Mouse (Mus musculus): ENCODE results near the gene Otop2.

Otop2 gene

DNA sequence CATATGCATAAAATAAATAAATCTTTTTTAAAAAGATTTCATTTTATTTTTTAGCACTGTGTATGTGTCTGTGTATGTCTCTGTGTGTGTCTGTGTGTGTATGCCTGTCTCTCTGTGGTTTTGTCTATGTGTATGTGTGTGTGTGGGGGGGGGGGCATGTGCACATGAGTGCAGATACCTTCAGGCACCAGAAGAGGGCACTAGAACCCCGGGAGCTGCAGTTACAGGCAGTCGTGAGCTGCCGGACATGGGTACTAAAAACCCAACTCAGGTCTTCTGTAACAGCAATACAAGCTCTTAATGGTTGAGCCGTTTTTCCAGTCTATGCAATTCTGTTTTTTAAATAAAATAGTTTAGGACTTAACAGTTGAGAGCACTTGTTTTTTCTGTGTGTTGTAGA is 6.2 kb upstream of the Otop2 start:
- DNase-seq, result no peak

DNA sequence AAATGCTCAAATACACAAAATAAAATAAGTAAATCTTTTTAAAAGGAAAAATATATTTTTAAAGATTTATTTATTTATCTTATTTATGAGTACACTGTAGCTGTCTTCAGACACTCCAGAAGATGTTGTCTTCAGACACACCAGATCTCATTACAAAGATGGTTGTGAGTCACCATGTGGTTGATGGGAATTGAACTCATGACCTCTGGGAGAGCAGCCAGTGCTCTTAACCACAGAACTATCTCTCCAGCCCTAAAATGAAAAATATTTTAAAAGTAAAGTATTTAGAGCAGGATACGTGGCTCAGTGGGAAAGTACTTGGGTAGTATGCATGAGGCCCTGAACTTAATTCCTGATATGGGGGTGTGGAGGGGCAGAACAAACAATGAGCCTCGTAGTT is 5.6 kb upstream of the Otop2 start:
- no peak for DNase-seq

DNA sequence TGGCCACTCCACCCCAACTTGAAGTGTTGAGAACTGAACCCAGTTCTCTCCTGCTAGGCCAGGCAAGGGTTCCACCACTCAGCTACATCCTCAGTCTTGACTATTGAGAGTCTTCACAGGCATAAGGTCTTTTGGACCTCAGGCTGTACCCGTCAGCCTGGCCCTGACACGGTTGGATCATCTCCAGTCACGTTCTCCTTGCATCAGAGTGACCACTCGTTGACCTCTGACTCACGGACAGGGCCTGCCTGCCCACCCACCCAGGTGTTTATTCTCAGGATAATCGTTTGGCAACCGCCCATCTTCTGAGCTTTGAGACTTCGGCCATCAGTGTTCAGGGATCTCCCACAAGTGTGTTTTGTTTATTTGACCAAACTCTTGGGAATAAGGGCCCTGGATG is 3.8 kb upstream of the Otop2 start:
- no peak for DNase-seq

DNA sequence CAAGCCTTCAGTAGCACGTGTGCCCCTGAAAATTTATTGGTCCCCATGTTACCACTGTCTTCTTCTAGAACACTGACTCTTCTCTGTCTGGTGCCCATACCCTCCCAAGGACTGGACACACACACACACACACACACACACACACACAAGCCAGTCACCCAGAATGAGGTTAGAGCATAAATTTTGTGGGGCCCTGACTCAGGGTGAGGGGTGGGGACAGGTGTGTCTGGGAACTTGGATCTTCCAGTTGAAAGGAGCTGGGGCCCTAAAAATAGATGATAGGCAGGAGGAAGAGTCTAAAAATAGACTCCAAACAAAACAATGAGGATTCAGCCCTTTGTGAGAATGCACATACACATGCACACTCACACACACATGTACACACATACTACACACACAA is 1.8 kb downstream of the Otop2 start:
- no peak for DNase-seq

DNA sequence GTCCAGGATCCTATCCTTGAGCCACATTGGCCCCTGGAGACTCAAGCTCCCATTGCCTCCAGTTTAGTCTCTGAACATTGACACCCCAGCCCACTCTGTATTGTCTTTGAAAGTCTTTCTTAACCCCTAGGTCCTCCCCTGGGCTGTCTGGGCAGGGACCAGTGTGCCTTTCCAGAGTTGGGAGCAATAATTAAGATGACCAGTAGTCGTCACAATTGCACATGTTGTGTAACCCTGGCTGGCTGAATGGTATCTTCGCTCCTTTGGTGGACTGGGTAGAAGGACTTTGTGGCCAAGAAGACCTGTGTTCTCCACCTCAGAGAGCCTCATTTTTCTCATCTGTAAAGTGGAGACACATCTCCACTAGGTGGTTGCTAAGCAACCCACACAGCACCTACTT is 7.3 kb downstream of the Otop2 start:
- DNase-seq, result no peak

DNA sequence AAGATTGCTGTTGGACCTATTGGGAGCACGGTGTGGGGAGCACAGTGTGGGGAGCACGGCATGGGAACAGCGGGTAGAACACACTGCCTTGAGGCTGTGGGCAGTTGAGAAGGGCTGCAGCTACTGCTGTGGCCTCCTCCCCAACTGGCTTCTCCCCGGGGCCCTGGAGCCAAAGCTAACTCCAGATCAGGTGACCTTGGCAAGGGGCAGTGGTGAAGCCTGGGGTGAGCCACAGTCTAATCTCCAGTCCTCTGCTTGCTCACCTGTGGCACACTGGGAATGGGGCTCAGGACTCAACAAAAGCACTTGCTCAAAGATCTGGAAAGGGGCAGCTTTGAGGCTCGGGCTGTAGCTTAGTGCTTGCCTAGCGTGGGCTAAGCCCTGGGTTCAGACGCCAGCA is 10.2 kb downstream of the Otop2 start:
- no peak for DNase-seq

DNA sequence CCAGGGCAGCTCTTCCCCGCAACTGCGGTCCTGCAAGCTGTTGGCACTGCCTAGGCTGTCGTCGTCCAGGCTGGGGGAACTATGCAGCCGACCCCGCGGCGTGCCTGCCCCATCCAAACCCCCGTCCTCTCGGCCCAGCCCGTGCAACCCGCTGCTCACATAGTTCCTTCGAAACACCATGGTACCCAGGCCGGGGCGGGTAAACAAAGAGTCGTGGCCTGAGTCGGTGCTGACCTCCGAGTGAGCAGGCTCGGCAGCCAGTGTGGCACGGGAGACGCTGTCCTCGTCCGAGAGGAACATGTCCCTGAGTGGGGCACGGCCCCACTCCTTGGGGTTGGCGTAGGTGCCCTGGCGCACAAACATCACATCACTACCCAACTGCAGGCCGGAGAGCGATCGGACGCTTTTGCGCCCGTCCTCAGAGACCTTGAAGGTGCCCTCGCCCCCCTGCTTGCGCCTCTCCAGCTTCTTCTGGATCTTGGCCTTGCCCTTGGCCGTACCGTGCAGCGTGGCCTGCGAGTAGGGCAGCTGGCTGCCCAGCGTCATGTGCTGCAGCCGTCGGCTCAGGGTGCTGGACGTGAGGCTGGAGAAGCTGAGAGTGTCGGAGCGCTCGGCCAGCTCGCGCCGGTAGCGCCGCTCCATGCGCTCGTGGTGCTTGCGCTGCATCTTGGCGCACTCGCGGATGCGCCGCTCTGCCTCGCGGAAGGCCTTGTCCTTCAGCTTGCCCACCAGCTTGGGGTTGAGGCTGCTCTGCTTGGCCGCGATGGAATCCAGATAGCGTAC is 11.5 kb downstream of the Otop2 start:
- DNase-seq, result peak in 1 of 2 experiments; percentile 26

DNA sequence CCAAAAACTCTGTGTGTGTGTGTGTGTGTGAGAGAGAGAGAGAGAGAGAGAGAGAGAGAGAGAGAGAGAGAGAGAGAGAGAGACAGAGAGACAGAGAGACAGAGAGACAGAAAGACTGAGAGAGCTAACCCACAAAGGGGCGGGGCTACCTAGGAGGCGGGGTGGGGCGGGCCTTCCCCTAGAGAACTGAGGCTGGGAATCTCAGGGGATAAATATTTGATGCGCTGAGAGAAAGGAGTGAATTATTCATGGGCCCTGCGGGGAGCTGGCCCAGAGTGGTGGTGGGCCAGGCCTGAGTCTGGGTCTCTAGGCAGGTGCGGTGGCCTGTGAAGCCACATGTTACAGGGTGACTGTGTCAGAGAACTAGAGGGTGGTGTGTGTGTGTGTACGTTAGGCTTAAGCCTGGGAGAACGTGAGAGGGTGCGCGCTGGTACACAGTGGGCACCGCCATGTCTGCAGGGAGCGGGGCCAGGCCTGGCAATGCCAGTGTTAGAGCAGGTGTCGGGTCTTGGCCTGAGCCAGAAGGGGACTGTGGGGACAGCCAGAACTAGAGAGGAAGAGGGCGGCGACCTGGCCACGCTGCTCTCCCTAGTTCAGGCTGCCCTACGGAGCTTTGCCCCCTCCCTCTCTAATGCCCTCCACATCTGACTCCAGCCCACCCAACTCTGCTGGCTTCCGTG is 12.9 kb downstream of the Otop2 start:
- peak; percentile 62 to 70 for DNase-seq

DNA sequence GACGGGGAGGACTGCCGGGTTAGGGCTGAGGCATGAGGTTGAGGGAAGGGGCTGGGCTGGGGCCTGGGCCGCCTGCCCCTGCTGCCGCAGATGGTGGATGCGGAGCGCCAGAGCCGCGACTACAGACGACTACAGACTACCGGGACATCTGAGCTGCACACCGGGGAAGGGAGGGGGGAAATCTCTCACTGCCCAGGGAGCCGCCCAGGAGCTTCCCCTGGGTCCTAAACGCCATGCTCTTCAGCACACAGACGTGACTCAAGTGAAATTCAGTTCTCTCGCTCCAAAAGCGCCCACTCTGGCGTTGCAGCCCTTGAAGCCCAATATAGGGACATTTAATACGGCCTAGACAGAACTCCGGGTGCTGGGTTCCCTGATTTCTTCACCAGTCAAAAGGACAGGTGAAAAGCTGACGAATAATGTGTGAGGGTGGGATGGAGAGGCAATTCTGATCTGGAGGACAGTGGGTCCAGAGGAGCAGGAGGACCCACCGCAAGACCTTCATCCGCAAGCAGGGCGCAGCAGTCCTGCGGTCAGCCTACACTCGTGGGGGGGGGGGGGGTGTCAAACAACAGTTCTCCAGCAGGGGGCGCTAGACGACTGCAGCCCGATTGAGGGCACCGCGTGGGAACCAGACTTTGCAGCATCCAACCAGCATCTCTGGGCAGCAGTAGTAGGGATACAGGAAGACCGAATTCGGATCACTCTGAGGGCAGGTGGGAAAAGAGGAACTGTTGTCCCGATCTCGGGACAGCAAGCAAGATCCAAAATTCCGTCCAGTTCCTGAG is 15.1 kb downstream of the Otop2 start, which contains the start of gene Ush1g:
TSS of gene Ush1g (minus strand) at position 136 of the 788 bp plus-strand sequence.
- peak; percentile 69 to 84 for DNase-seq

DNA sequence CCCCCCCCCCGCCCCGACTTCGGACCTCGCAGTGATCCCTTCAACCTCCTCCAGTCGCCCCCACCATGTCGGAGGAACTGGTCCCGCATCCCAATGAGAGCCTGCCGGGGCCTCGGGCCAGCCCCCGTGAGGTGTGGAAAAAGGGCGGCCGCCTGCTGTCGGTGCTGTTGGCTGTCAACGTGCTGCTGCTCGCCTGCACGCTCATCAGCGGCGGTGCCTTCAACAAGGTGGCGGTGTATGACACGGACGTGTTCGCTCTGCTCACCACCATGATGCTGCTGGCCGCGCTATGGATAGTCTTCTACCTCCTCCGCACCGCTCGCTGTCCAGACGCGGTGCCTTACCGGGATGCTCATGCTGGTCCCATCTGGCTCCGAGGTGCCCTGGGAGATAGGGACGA is 16.4 kb downstream of the Otop2 start:
- DNase-seq, result peak in 1 of 2 experiments; percentile 35

DNA sequence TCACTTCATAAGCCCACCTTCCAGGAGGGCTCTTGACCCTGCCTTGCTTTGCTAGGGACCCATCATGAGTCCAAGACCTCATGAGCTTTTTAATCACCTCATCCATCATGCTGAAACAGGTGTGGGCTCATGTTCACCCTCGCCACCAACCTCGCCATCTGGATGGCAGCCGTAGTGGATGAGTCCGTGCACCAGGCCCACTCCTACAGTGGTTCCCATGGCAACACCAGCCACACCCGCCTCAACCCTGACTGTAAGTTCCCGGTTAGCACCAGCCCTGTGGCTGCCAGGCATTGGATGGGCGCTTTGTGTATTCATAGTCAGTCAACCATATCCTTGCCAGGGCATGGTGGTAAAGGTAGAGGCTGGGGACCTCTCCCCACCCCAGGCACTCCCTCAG is 19.8 kb downstream of the Otop2 start:
- no peak for DNase-seq

DNA sequence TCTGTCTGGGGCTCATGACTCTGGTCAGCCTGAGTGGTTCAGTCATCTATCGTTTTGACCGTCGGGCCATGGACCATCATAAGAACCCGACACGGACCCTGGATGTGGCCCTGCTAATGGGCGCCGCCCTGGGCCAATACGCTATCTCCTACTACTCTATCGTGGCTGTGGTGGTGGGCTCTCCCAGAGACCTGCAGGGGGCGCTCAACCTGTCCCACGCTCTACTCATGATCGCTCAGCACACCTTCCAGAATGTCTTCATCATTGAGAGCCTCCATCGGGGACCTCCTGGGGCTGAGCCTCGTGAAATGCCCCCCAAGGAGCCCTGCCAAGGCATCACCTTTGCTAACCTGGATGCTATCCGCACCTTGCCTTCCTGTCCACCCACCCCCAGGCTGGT is 22.4 kb downstream of the Otop2 start:
- peak in 1 of 2 experiments; percentile 32 for DNase-seq

DNA sequence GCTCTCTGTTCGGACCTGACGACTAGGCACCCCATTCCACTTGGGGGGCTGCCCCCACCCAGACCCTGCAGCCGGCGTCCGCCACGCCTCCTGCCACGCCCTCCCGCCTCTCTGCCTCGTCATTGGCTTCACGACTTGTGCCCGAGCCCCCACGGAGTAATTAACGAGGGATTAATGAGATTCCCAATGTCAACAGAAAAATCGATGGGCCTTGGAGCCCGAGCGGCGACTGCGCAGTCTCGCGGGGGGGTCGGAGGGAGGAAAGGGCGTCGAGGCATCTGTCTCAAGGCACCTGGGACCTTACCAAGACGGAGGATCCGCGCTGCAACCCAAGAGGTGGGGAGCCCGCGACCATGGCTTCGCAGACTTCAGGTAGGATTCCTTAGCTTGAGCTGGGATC is 27.6 kb downstream of the Otop2 start, which contains the start of gene Otop3:
TSS of gene Otop3 (plus strand) at position 201 of the 400 bp plus-strand sequence.
- peak in 1 of 2 experiments; percentile 18 for DNase-seq

DNA sequence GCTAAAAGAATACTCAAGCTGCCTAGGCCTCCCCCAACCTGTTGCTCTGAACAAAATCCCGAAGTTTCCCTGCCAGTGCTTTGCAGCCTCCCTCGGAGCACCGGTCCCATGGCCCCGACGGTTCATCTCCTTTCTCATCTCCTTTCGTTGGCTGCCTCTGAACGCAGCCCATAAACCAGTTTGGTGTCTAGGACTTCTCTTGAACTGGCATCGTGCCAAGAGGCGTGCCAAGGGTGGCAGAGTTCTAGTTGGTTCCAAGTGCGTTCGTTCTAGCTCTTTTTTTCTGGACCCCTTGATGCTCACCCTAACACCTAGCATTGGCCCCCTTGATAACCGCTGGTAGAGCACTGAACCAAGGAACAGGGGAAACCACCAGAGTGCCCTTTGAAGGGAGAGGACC is 28.3 kb downstream of the Otop2 start:
- peak in 1 of 2 experiments; percentile 55 for DNase-seq

DNA sequence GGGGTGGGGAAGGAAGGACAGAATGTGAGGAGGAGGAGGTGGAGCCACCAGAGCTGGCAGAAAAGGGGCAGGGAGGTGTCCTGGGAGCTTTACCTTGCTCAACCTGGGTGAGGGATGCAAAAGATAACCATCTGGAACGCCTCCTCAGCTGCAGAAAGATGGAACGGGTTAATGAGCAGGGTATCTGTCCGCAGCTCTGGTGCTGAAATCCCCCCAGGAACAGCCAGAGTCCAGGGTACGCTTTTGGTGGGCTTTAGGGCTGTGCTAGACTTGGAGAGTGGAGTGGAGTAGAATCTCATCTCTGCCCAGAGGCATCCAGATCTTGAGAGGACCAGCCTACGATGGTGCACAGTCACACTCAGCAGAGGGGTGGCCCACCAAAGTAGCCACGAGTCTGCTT is 29.2 kb downstream of the Otop2 start:
- no peak for DNase-seq

DNA sequence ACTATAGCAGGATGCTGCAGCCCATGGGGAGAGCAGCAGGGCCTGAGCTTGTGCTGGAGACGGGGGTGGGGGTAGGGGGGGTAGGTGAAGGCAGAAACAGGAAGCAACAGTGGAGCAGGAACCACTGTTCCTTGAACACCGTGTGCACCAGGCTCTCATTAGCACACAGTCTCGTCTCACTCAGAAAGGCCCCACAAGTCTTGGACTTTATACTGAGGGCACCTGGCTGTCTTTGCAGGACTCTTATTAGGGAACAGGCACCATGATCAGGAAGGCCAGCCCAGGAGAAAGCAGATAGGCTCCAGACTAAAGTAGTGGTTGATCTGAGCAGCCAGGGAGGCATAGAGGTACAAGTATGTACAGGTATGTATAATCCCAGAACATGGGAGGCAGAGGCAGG is 30.4 kb downstream of the Otop2 start:
- no peak for DNase-seq

DNA sequence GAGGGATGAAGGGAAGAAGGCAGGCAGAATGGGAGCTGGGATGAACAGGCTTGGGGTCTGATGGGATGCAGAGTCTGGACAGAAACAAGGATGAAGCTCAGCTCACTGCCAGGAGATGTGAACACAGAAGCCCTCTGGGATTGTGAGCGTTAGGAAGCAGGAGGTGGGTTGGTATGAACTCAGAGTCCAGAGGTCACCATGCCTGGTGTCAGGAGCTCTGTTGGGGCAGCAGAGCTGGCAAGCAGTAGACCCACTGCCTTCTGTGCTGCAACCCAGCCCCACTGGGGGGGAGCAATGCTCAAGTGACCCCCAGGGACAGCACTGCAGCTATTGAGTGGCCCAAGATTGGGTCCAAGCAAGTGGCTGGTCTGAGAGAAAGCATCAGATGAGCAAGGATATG is 30.9 kb downstream of the Otop2 start:
- no peak for DNase-seq

DNA sequence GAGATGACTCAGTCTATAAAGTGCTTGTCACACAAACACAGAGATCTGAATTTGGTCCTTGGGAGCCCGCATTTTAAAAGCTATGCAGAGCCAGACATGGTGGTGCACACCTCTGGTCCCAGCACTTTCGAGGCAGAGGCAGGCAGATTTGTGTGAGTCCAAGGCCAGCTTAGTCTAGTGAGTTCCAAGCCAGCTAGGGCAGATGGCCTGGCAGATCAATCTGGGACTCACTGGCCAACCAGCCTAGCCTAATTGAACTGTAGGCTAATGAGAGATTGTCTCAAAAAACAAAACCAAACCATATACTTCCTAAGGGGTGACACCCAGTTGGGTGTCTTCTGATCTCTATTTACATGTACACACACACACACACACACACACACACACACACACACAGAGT is 34.3 kb downstream of the Otop2 start:
- peak in 1 of 2 experiments; percentile 50 for DNase-seq

DNA sequence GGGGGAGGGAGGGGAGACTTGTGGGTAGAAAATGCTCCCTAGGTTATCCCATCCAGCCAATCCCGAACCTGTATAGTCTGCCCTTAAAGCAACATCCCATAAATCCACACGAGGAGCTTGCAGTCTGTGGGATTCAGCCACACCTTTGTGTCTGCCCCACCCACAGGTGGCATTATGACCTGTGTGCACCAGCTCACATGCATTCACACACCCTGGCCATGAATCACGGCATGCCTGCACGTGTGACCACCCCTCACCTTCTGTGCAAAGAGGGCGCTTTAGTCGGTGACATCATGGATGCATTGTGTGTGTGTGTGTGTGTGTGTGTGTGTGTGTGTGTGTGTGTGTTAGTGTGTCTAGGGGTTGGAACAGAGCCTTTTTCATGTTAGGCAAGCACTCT is 34.9 kb downstream of the Otop2 start:
- no peak for DNase-seq

DNA sequence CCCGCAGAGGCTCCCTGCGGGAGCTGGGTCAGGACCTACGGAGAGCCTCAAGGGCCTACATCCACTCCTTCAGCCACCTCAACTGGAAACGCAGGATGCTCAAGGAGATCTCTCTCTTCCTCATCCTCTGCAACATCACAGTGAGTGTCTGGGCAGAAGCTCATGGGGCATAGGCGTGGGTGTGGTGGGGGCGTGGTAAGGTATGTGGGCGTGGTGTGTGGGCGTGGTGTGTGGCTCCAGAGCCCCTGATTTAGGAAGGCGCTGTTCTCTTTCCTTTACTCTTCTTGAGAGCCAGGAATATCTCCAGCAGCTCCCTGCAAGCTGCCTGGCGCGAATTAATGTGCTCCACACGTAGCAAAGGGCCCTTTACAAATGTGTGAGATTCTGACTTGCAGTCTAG is 38.0 kb downstream of the Otop2 start:
- DNase-seq, result no peak

DNA sequence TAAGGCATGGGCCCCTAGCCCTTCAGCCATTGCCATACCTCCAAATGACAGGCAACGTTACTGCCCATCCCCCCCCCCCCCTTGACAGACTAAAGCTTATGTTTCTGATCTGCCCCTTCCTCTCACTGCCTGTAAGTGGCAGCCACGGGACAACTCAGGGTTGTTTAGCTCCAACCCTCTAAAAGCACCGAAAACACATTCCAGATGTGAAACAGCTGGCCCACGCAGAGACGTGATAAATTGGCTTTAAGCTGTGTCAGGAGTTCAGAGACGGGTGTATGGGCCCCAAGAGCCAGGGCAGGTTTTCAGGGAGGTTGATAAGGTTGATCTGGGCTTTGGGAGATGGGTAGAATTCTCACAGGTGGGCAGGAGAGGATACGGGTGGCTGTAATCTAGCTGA is 38.6 kb downstream of the Otop2 start:
- DNase-seq, result no peak

DNA sequence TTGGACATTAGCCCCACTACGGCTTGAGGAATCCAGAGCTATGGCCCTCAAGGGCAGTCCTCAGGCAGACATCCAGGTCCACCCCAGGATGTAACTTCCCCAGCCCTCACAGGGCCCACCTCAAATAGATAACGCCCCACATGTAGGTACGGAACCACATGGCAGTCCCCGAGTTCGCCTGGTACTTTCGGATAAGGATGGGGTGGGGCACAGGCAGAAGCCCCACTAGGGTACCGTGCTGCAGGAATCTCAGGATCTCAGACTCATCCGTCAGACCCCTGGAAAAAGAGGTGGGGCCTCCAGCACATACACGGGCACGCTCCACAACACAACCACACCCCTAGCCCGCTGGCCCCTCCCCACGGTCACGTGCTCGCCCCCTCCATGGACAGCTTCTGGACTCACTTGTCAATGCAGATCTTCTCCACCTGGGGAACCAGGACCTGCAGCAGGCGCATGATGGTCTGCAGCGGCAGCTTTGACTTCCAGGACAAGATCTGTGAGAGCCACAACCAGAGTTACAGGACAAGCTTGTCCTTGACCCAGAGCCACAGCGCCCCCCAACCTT is 41.8 kb downstream of the Otop2 start:
- DNase-seq, result peak in 1 of 2 experiments; percentile 15

DNA sequence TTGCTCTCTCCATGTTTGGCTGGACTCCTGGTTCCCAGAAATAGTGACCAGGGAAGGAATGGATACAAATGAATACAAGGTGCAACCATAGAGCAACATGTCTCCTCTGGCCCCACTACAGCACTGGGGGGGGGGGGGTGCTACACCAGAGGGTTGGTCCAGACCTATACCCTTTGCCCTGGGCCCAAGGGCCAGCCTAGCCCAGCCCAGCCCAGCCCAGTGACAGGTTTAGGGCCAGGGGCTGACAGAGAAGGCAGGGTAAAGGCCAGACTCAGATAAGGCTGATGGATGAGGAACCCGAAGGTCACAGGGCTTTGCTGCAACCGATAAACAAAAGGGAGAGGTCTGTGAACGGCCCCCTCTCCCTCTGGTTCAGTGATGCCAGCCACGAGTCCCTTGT is 43.0 kb downstream of the Otop2 start:
- DNase-seq, result no peak
